Mouse (Mus musculus) thymus, postnatal 0 days (tissue): ENCODE results near the gene H3f3b. TPM values are rescaled to one million over a fixed set of nuclear protein-coding genes. Genes with fewer than 3 reads are reported as not detected.
A peak's percentile ranks its signal among the peaks of the same experiment; 100 is the strongest.
"Not testable (repeated sequence)": the region's sequence is repeated elsewhere in the genome, so short reads cannot be mapped to it uniquely, and the experiment has no call there.

ENCODE experiments used
- DNase-seq: peaks from one replicate; pipeline ENCODE4 v3.0.0-alpha.2; 2015; ENCODE audit warnings: low spot score
- polyA plus RNA-seq: library from polyadenylated mRNA; unstranded; fragments of >200 nt; fragmentation: Nextera tagmentation; extraction: Ambion mirVana; gene quantifications from 2 replicates; pipeline ENCODE4 v1.2.1, GENCODE M21; 2015

Gene H3f3b
- polyA plus RNA-seq, 1 experiment from 2014 or later, result 2,911 TPM

GRCm38 (mm10) chr11:116049610-116050009, 21.8 kb upstream of the H3f3b start:
- no peak for DNase-seq

- no peak for DNase-seq
These were observed 17.4 kb upstream of the H3f3b start for GRCm38 (mm10) chr11:116045173-116045572.

- DNase-seq, result no peak
These were observed 15.5 kb upstream of the H3f3b start for GRCm38 (mm10) chr11:116043286-116043685.

GRCm38 (mm10) chr11:116042372-116043138, 14.8 kb upstream of the H3f3b start:
- DNase-seq, result no peak

GRCm38 (mm10) chr11:116041833-116042232, 14.1 kb upstream of the H3f3b start:
- DNase-seq, result no peak

- DNase-seq, result no peak
These were observed 12.8 kb upstream of the H3f3b start for GRCm38 (mm10) chr11:116040593-116040992.

GRCm38 (mm10) chr11:116037826-116038225, 10.1 kb upstream of the H3f3b start:
- DNase-seq, result no peak

- DNase-seq, result no peak
These were observed 8.9 kb upstream of the H3f3b start for GRCm38 (mm10) chr11:116036671-116037070.

GRCm38 (mm10) chr11:116034584-116034983, 6.8 kb upstream of the H3f3b start:
- no peak for DNase-seq

GRCm38 (mm10) chr11:116030898-116031845, 3.4 kb upstream of the H3f3b start:
- no peak for DNase-seq

- peak; percentile 99 for DNase-seq
These were observed 2.5 kb upstream of the H3f3b start, which contains the start of gene Unk for GRCm38 (mm10) chr11:116030088-116030897. TSS of gene Unk (plus strand) at chr11:116030322.

- DNase-seq, result no peak
These were observed 1.5 kb upstream of the H3f3b start for GRCm38 (mm10) chr11:116029086-116029865.

- no peak for DNase-seq
These were observed 559 bp upstream of the H3f3b start for GRCm38 (mm10) chr11:116028177-116028865.

GRCm38 (mm10) chr11:116025056-116025845, 2.5 kb downstream of the H3f3b start:
- no peak for DNase-seq

- peak; percentile 100 for DNase-seq
These were observed 3.4 kb downstream of the H3f3b start for GRCm38 (mm10) chr11:116024356-116024808.

- DNase-seq, result no peak
These were observed 3.9 kb downstream of the H3f3b start for GRCm38 (mm10) chr11:116023771-116024355.

- not testable (repeated sequence) for DNase-seq
These were observed 4.5 kb downstream of the H3f3b start for GRCm38 (mm10) chr11:116023074-116023770.

GRCm38 (mm10) chr11:116022256-116022780, 5.4 kb downstream of the H3f3b start:
- no peak for DNase-seq
